Mouse (Mus musculus) adrenal gland, postnatal 10 days (tissue): ENCODE results near the gene Scn2b. TPM values are rescaled to one million over a fixed set of nuclear protein-coding genes. Genes with fewer than 3 reads are reported as not detected.
A peak's percentile ranks its signal among the peaks of the same experiment; 100 is the strongest.

Source experiments
- DNase-seq: peaks from one replicate; pipeline ENCODE4 v3.0.0; 2021; ENCODE audit warnings: mixed read lengths
- total RNA-seq, 2 experiments: library from RNA; stranded (reverse); gene quantifications; 2 replicates each; pipeline ENCODE4 v1.2.3; 2021

Scn2b gene
- total RNA-seq, 2 experiments from 2014 or later = 6.7 to 7.5 TPM

- DNase-seq = peak; percentile 36
Observed at GRCm38 (mm10) chr9:45119954-45120530, 2.5 kb downstream of the Scn2b start.

- no peak for DNase-seq
Observed at GRCm38 (mm10) chr9:45120567-45120966, 3.0 kb downstream of the Scn2b start.

- no peak for DNase-seq
Observed at GRCm38 (mm10) chr9:45121001-45121400, 3.4 kb downstream of the Scn2b start.

GRCm38 (mm10) chr9:45121769-45122168 is 4.2 kb downstream of the Scn2b start:
- peak; percentile 80 for DNase-seq

GRCm38 (mm10) chr9:45122209-45122761 is 4.7 kb downstream of the Scn2b start:
- DNase-seq = peak; percentile 33

GRCm38 (mm10) chr9:45125211-45125610 is 7.6 kb downstream of the Scn2b start:
- no peak for DNase-seq

- DNase-seq = no peak
Observed at GRCm38 (mm10) chr9:45126941-45127340, 9.4 kb downstream of the Scn2b start.

GRCm38 (mm10) chr9:45130119-45130518 is 12.5 kb downstream of the Scn2b start:
- DNase-seq = no peak

- DNase-seq = peak; percentile 74
Observed at GRCm38 (mm10) chr9:45133484-45134310, 16.1 kb downstream of the Scn2b start.

GRCm38 (mm10) chr9:45136442-45137169 is 19.0 kb downstream of the Scn2b start:
- DNase-seq = no peak

GRCm38 (mm10) chr9:45138191-45139032 is 20.8 kb downstream of the Scn2b start, which contains the start of gene Scn4b:
Scn4b (plus strand) TSS chr9:45138395.
- DNase-seq = peak; percentile 67

GRCm38 (mm10) chr9:45139082-45139481 is 21.5 kb downstream of the Scn2b start:
- no peak for DNase-seq

- DNase-seq = no peak
Observed at GRCm38 (mm10) chr9:45140945-45141344, 23.4 kb downstream of the Scn2b start.

- DNase-seq = no peak
Observed at GRCm38 (mm10) chr9:45142686-45143085, 25.1 kb downstream of the Scn2b start.

GRCm38 (mm10) chr9:45145533-45146266 is 28.1 kb downstream of the Scn2b start:
- peak; percentile 18 for DNase-seq

GRCm38 (mm10) chr9:45146267-45146597 is 28.6 kb downstream of the Scn2b start:
- DNase-seq = peak; percentile 83

- DNase-seq = no peak
Observed at GRCm38 (mm10) chr9:45150933-45151332, 33.4 kb downstream of the Scn2b start.

- DNase-seq = no peak
Observed at GRCm38 (mm10) chr9:45153361-45153760, 35.8 kb downstream of the Scn2b start.

- DNase-seq = no peak
Observed at GRCm38 (mm10) chr9:45167903-45168302, 50.3 kb downstream of the Scn2b start.

GRCm38 (mm10) chr9:45170150-45170549 is 52.6 kb downstream of the Scn2b start:
- DNase-seq = no peak

- no peak for DNase-seq
Observed at GRCm38 (mm10) chr9:45171073-45171610, 53.6 kb downstream of the Scn2b start.
